Mouse (Mus musculus): ENCODE results near the gene Piwil4.

Piwil4 gene

GRCm38 (mm10) chr9:14671965-14672364, 68.6 kb downstream of the Piwil4 start:
- DNase-seq (ENCODE audit: low read depth, low spot score): peak; percentile 36

GRCm38 (mm10) chr9:14668382-14668781, 72.2 kb downstream of the Piwil4 start:
- DNase-seq (ENCODE audit: low read depth, low spot score): no peak

- no peak for DNase-seq (ENCODE audit: low read depth, low spot score)
Observed at GRCm38 (mm10) chr9:14666071-14666470, 74.5 kb downstream of the Piwil4 start.

- DNase-seq (ENCODE audit: low read depth, low spot score): no peak
Observed at GRCm38 (mm10) chr9:14663591-14663990, 76.9 kb downstream of the Piwil4 start.

- DNase-seq (ENCODE audit: low read depth, low spot score): peak; percentile 41
Observed at GRCm38 (mm10) chr9:14662876-14663275, 77.7 kb downstream of the Piwil4 start.

- DNase-seq (ENCODE audit: low read depth, low spot score): no peak
Observed at GRCm38 (mm10) chr9:14662138-14662537, 78.4 kb downstream of the Piwil4 start.

- no peak for DNase-seq (ENCODE audit: low read depth, low spot score)
Observed at GRCm38 (mm10) chr9:14657926-14658325, 82.6 kb downstream of the Piwil4 start.

- DNase-seq (ENCODE audit: low read depth, low spot score): peak; percentile 65
Observed at GRCm38 (mm10) chr9:14654010-14654409, 86.5 kb downstream of the Piwil4 start.

GRCm38 (mm10) chr9:14652761-14653160, 87.8 kb downstream of the Piwil4 start:
- DNase-seq (ENCODE audit: low read depth, low spot score): no peak

GRCm38 (mm10) chr9:14647849-14648248, 92.7 kb downstream of the Piwil4 start:
- DNase-seq (ENCODE audit: low read depth, low spot score): no peak

- DNase-seq (ENCODE audit: low read depth, low spot score): no peak
Observed at GRCm38 (mm10) chr9:14646641-14647040, 93.9 kb downstream of the Piwil4 start.

All from R1 (cell line).